Mouse (Mus musculus) embryo, embryonic 11 days (tissue): ENCODE measurements at regions not wholly inside any gene's neighbourhood (a gene's known extent, or its start where the extent isn't known, plus 50 kb on each side); places are given as distances from the start of the nearest gene placed in this dataset.

Source experiments
- DNase-seq: peaks from one replicate; pipeline ENCODE4 v3.0.0-alpha.2; 2015

- DNase-seq = no peak
Observed at GRCm38 (mm10) chr12:107658821-107659220, 170.4 kb downstream of the 3110018I06Rik start.

GRCm38 (mm10) chr12:107662624-107663023, 174.2 kb downstream of the 3110018I06Rik start:
- peak; percentile 62 for DNase-seq

GRCm38 (mm10) chr12:107667836-107668235, 179.4 kb downstream of the 3110018I06Rik start:
- no peak for DNase-seq

GRCm38 (mm10) chr12:107669046-107669445, 180.6 kb downstream of the 3110018I06Rik start:
- no peak for DNase-seq

- no peak for DNase-seq
Observed at GRCm38 (mm10) chr12:107669450-107669849, 181.0 kb downstream of the 3110018I06Rik start.

- no peak for DNase-seq
Observed at GRCm38 (mm10) chr12:107669910-107670309, 181.5 kb downstream of the 3110018I06Rik start.

- DNase-seq = no peak
Observed at GRCm38 (mm10) chr12:107677076-107677475, 188.6 kb downstream of the 3110018I06Rik start.

GRCm38 (mm10) chr12:107687447-107687846, 199.0 kb downstream of the 3110018I06Rik start:
- no peak for DNase-seq

- no peak for DNase-seq
Observed at GRCm38 (mm10) chr12:107689418-107689817, 201.0 kb downstream of the 3110018I06Rik start.

GRCm38 (mm10) chr12:107690061-107690460, 201.6 kb downstream of the 3110018I06Rik start:
- DNase-seq = no peak

- no peak for DNase-seq
Observed at GRCm38 (mm10) chr12:107693693-107694092, 205.3 kb downstream of the 3110018I06Rik start.

GRCm38 (mm10) chr12:107695014-107695413, 206.6 kb downstream of the 3110018I06Rik start:
- no peak for DNase-seq

- no peak for DNase-seq
Observed at GRCm38 (mm10) chr12:107695438-107696267, 207.2 kb downstream of the 3110018I06Rik start.

- no peak for DNase-seq
Observed at GRCm38 (mm10) chr12:107700317-107700716, 211.9 kb downstream of the 3110018I06Rik start.

- no peak for DNase-seq
Observed at GRCm38 (mm10) chr12:107700868-107701597, 212.6 kb downstream of the 3110018I06Rik start.

GRCm38 (mm10) chr12:107708812-107709211, 220.4 kb downstream of the 3110018I06Rik start:
- no peak for DNase-seq

- DNase-seq = no peak
Observed at GRCm38 (mm10) chr12:107711017-107711416, 222.6 kb downstream of the 3110018I06Rik start.

- DNase-seq = no peak
Observed at GRCm38 (mm10) chr12:107711675-107712074, 223.2 kb downstream of the 3110018I06Rik start.

GRCm38 (mm10) chr12:107713191-107713590, 224.8 kb downstream of the 3110018I06Rik start:
- DNase-seq = no peak

GRCm38 (mm10) chr12:107714846-107715245, 226.4 kb downstream of the 3110018I06Rik start:
- no peak for DNase-seq

- DNase-seq = no peak
Observed at GRCm38 (mm10) chr12:107715871-107716270, 227.4 kb downstream of the 3110018I06Rik start.

- no peak for DNase-seq
Observed at GRCm38 (mm10) chr12:107720941-107721340, 232.5 kb downstream of the 3110018I06Rik start.

GRCm38 (mm10) chr12:107723062-107723859, 234.8 kb downstream of the 3110018I06Rik start:
- peak; percentile 58 for DNase-seq
